Mouse (Mus musculus): ENCODE measurements around the gene Olfr1336. TPM values are rescaled to one million over a fixed set of nuclear protein-coding genes. Genes with fewer than 3 reads are reported as not detected.
"Not testable (repeated sequence)": the region's sequence is repeated elsewhere in the genome, so short reads cannot be mapped to it uniquely, and the experiment has no call there.

The Olfr1336 gene
- polyA plus RNA-seq, 1 experiment: not detected

- Histone ChIP-seq H3K4me3 (ENCODE audit: insufficient read depth, low read depth, low read length) (no peak overlapping the region), H3K4me1 (ENCODE audit: control insufficient read depth, insufficient read depth, low read length) (no peaks in the 10 kb centered on the region), H3K27ac (ENCODE audit: insufficient read depth, low read depth, low read length) (no peak overlapping the region)
- no peak for TF ChIP-seq POLR2A (IDR thresholded peaks at IDR 0.05; ENCODE audit: insufficient read depth, low read depth, low read length)
- no peak for TF ChIP-seq CTCF (IDR thresholded peaks at IDR 0.05; ENCODE audit: insufficient read depth, low read depth, low read length)
- WGBS: 84% methylated on average over 5 of the region's 5 CpGs
Observed at GRCm38 (mm10) chr7:6447771-6448170, 8.2 kb upstream of the Olfr1336 start.

GRCm38 (mm10) chr7:6456399-6456798, 431 bp downstream of the Olfr1336 start:
- TF ChIP-seq POLR2A (IDR thresholded peaks at IDR 0.05; ENCODE audit: insufficient read depth, low read depth, low read length) (no peak), CTCF (IDR thresholded peaks at IDR 0.05; ENCODE audit: insufficient read depth, low read depth, low read length) (no peak)
- no peaks in the 10 kb centered on the region for H3K4me1 ChIP-seq (ENCODE audit: control insufficient read depth, insufficient read depth, low read length)
- no peak overlapping the region for H3K4me3 ChIP-seq (ENCODE audit: insufficient read depth, low read depth, low read length)
- 41% methylated on average over 3 of the region's 3 CpGs for WGBS
- H3K27ac ChIP-seq (ENCODE audit: insufficient read depth, low read depth, low read length): no peak overlapping the region

GRCm38 (mm10) chr7:6466951-6467350, 11.0 kb downstream of the Olfr1336 start, which contains the start of gene Olfr1346:
Gene Olfr1346, plus strand, starts transcription at chr7:6467101.
- Histone ChIP-seq H3K27ac (ENCODE audit: insufficient read depth, low read depth, low read length) (no peak within 1 kb of the TSS), H3K4me3 (ENCODE audit: insufficient read depth, low read depth, low read length) (no peak within 1 kb of the TSS), H3K4me1 (ENCODE audit: control insufficient read depth, insufficient read depth, low read length) (no peaks in the 10 kb centered on the region)
- TF ChIP-seq POLR2A (IDR thresholded peaks at IDR 0.05; ENCODE audit: insufficient read depth, low read depth, low read length): no peak
- no peak for TF ChIP-seq CTCF (IDR thresholded peaks at IDR 0.05; ENCODE audit: insufficient read depth, low read depth, low read length)

DNA sequence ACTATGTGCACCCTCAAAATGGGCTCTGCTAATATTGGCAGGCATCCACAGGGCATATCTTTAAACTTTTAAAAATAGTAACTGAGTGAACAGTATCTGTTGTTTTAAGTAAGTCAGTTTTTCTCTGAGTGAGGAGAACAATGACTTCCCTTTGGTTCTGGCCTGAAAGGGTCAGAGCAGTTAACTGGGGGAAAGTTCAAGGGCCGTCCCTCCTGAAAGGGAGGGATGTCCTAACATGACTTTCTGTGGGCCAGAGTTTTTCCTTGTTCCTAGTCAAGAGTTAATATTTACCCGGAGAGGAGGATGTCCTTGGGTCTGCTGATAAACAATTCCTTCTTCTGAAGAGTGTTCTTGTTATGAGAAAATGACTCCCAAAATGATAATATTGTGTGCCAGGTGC, 21.7 kb downstream of the Olfr1336 start:
- H3K4me3 ChIP-seq (ENCODE audit: insufficient read depth, low read depth, low read length); H3K27ac ChIP-seq (ENCODE audit: insufficient read depth, low read depth, low read length); H3K4me1 ChIP-seq (ENCODE audit: control insufficient read depth, insufficient read depth, low read length): not testable (repeated sequence)
- 83% methylated on average over 2 of the region's 2 CpGs for WGBS

DNA sequence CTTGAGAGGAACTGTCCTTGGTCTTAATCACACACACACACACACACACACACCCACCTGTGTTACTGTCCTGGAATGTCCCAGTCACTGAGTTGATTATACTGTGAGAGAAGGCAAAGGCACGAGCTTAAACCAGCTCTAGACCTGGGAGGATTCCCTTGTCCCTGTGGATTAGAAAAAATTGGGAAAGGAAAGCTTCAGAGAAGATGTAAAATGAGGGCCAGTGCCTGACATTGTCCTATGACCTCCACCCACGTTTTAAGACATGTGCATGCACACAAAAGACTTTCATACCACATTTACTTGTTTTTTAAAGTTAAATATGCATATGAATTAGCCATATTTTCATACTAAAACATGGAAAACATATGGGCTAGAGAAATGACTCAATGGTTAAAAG, 30.9 kb downstream of the Olfr1336 start, which contains the start of gene Olfr5:
TSS of gene Olfr5 (minus strand) at position 101 of the 400 bp plus-strand sequence.
- Histone ChIP-seq H3K4me3 (ENCODE audit: insufficient read depth, low read depth, low read length) (no peak within 1 kb of the TSS), H3K27ac (ENCODE audit: insufficient read depth, low read depth, low read length) (no peak within 1 kb of the TSS), H3K4me1 (ENCODE audit: control insufficient read depth, insufficient read depth, low read length) (no peaks in the 10 kb centered on the region)
- no peak for TF ChIP-seq POLR2A (IDR thresholded peaks at IDR 0.05; ENCODE audit: insufficient read depth, low read depth, low read length)
- TF ChIP-seq CTCF (IDR thresholded peaks at IDR 0.05; ENCODE audit: insufficient read depth, low read depth, low read length): no peak
- 16% methylated on average over 2 of the region's 2 CpGs for WGBS

- WGBS: 49% methylated on average over 1 of the region's 1 CpGs
- Histone ChIP-seq H3K27ac (ENCODE audit: insufficient read depth, low read depth, low read length) (no peak within 1 kb of the TSS), H3K4me3 (ENCODE audit: insufficient read depth, low read depth, low read length) (no peak within 1 kb of the TSS), H3K4me1 (ENCODE audit: control insufficient read depth, insufficient read depth, low read length) (no peaks in the 10 kb centered on the region)
- TF ChIP-seq POLR2A (IDR thresholded peaks at IDR 0.05; ENCODE audit: insufficient read depth, low read depth, low read length) (no peak), CTCF (IDR thresholded peaks at IDR 0.05; ENCODE audit: insufficient read depth, low read depth, low read length) (no peak)
Observed at GRCm38 (mm10) chr7:6499655-6500054, 43.7 kb downstream of the Olfr1336 start, which contains the start of gene Olfr1347. Gene Olfr1347, minus strand, starts transcription at chr7:6499755.

DNA sequence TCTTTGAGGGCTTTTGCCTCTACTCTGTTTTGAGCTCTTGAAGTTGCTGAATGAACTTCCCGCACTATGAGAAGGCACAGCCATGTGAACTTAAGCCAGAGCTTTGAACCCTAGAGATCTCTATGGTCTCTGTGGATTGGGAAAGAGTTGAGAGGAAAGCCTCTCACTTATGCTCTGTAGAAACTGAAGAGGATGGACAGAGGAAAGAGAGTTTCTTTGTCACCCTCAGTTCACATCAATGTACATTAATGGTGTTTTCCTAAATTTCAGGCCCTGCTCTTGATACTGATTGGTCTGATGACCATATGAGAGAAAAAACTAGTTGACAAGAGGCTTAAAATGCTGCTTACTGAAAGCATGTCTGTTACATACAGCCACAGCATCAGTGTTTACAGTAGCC, 52.7 kb downstream of the Olfr1336 start, which contains the start of gene Olfr1348:
TSS of gene Olfr1348 (minus strand) at position 101 of the 400 bp plus-strand sequence.
- Histone ChIP-seq H3K4me3 (ENCODE audit: insufficient read depth, low read depth, low read length) (no peak within 1 kb of the TSS), H3K4me1 (ENCODE audit: control insufficient read depth, insufficient read depth, low read length) (no peaks in the 10 kb centered on the region), H3K27ac (ENCODE audit: insufficient read depth, low read depth, low read length) (no peak within 1 kb of the TSS)
- TF ChIP-seq CTCF (IDR thresholded peaks at IDR 0.05; ENCODE audit: insufficient read depth, low read depth, low read length) (no peak), POLR2A (IDR thresholded peaks at IDR 0.05; ENCODE audit: insufficient read depth, low read depth, low read length) (no peak)
- WGBS: 95% methylated on average over 1 of the region's 1 CpGs

Other genes with a start within 250 kb of the Olfr1336 start
- not detected in 2 replicates for gene Zscan5b, start 233.9 kb upstream of the Olfr1336 start, polyA plus RNA-seq (2012; ENCODE audit: insufficient read depth, insufficient read length, low replicate concordance, missing spikeins)
- not detected in 2 replicates for gene Epp13, start 203.5 kb upstream of the Olfr1336 start, polyA plus RNA-seq (2012; ENCODE audit: insufficient read depth, insufficient read length, low replicate concordance, missing spikeins)
- gene Zfp667, start 169.6 kb upstream of the Olfr1336 start, polyA plus RNA-seq (2012; ENCODE audit: insufficient read depth, insufficient read length, low replicate concordance, missing spikeins): not detected in 2 replicates
- not detected in 2 replicates for gene Zfp583, start 124.9 kb upstream of the Olfr1336 start, polyA plus RNA-seq (2012; ENCODE audit: insufficient read depth, insufficient read length, low replicate concordance, missing spikeins)
- gene Gm3854, start 112.4 kb upstream of the Olfr1336 start, polyA plus RNA-seq (2012; ENCODE audit: insufficient read depth, insufficient read length, low replicate concordance, missing spikeins): not detected in 2 replicates
- not detected in 2 replicates for gene Zfp78, start 92.9 kb upstream of the Olfr1336 start, polyA plus RNA-seq (2012; ENCODE audit: insufficient read depth, insufficient read length, low replicate concordance, missing spikeins)
- gene Zfp28, start 72.9 kb upstream of the Olfr1336 start, polyA plus RNA-seq (2012; ENCODE audit: insufficient read depth, insufficient read length, low replicate concordance, missing spikeins): not detected in 2 replicates
- gene Smim17, start 57.5 kb upstream of the Olfr1336 start, polyA plus RNA-seq (2012; ENCODE audit: insufficient read depth, insufficient read length, low replicate concordance, missing spikeins): not detected in 2 replicates
- gene Gm20715, start 45.9 kb upstream of the Olfr1336 start, polyA plus RNA-seq (2012; ENCODE audit: insufficient read depth, insufficient read length, low replicate concordance, missing spikeins): not detected in 2 replicates
- not detected in 2 replicates for gene Olfr1344, start 17.5 kb upstream of the Olfr1336 start, polyA plus RNA-seq (2012; ENCODE audit: insufficient read depth, insufficient read length, low replicate concordance, missing spikeins)
- not detected in 2 replicates for gene Olfr1346, start 10.9 kb downstream of the Olfr1336 start, polyA plus RNA-seq (2012; ENCODE audit: insufficient read depth, insufficient read length, low replicate concordance, missing spikeins)
- not detected in 2 replicates for gene Olfr5, start 30.8 kb downstream of the Olfr1336 start, polyA plus RNA-seq (2012; ENCODE audit: insufficient read depth, insufficient read length, low replicate concordance, missing spikeins)
- gene Olfr1347, start 43.6 kb downstream of the Olfr1336 start, polyA plus RNA-seq (2012; ENCODE audit: insufficient read depth, insufficient read length, low replicate concordance, missing spikeins): not detected in 2 replicates
- not detected in 2 replicates for gene Olfr1348, start 52.6 kb downstream of the Olfr1336 start, polyA plus RNA-seq (2012; ENCODE audit: insufficient read depth, insufficient read length, low replicate concordance, missing spikeins)
- gene Olfr1349, start 66.8 kb downstream of the Olfr1336 start, polyA plus RNA-seq (2012; ENCODE audit: insufficient read depth, insufficient read length, low replicate concordance, missing spikeins): not detected in 2 replicates
- gene Olfr1350, start 108.7 kb downstream of the Olfr1336 start, polyA plus RNA-seq (2012; ENCODE audit: insufficient read depth, insufficient read length, low replicate concordance, missing spikeins): not detected in 2 replicates
- not detected in 2 replicates for gene Zim1, start 240.3 kb downstream of the Olfr1336 start, polyA plus RNA-seq (2012; ENCODE audit: insufficient read depth, insufficient read length, low replicate concordance, missing spikeins)

All from olfactory bulb, adult 2 months (tissue).